Mouse (Mus musculus) lung, postnatal 0 days (tissue): Measurements from ENCODE around the gene Hand1. TPM values are rescaled to one million over a fixed set of nuclear protein-coding genes. Genes with fewer than 3 reads are reported as not detected.
A peak's percentile ranks its signal among the peaks of the same experiment; 100 is the strongest.

ENCODE experiments used
- ATAC-seq: fragments of 200-750 bp; cut with Nextera tagmentation; 2 replicates; pipeline ENCODE4 v1.8.0; 2017; ENCODE audit warnings: moderate library complexity
- DNase-seq: peaks from one replicate; pipeline ENCODE4 v3.0.0-alpha.2; 2016; ENCODE audit warnings: low spot score
- H3K27ac ChIP-seq: fragments of 300-500 bp; sonication (generic); 2 replicates; pipeline ENCODE4 v1.5.1; 2014; ENCODE audit warnings: antibody characterized with exemption, mild to moderate bottlenecking, low read length, mixed read lengths
- H3K27me3 ChIP-seq: fragments of 300-500 bp; sonication (generic); replicated peaks from 2 replicates; pipeline ENCODE4 v1.6.1; 2014; ENCODE audit warnings: low read length, mixed read lengths; ENCODE audit not compliant: insufficient read depth
- H3K36me3 ChIP-seq: fragments of 300-500 bp; sonication (generic); 2 replicates; pipeline ENCODE4 v1.6.1; 2014; ENCODE audit warnings: low read length, mixed read lengths; ENCODE audit not compliant: insufficient read depth
- H3K4me1 ChIP-seq: fragments of 300-500 bp; sonication (generic); 2 replicates; pipeline ENCODE4 v1.6.1; 2014; ENCODE audit warnings: antibody characterized with exemption, low read depth, low read length, mixed read lengths; ENCODE audit not compliant: insufficient read depth
- H3K4me2 ChIP-seq: fragments of 300-500 bp; sonication (generic); replicated peaks from 2 replicates; pipeline ENCODE4 v1.6.1; 2014; ENCODE audit warnings: low read depth, mild to moderate bottlenecking, low read length, moderate library complexity, mixed read lengths
- H3K4me3 ChIP-seq: fragments of 300-500 bp; sonication (generic); 2 replicates; pipeline ENCODE4 v1.5.1; 2014; ENCODE audit warnings: low read depth, low read length
- H3K9ac ChIP-seq: fragments of 300-500 bp; sonication (generic); replicated peaks from 2 replicates; pipeline ENCODE4 v1.6.1; 2014; ENCODE audit warnings: low read depth, mild to moderate bottlenecking
- H3K9me3 ChIP-seq: fragments of 300-500 bp; sonication (generic); 2 replicates; pipeline ENCODE4 v1.6.1; 2016; ENCODE audit warnings: low read length, mixed read lengths
- CTCF ChIP-seq: IDR thresholded peaks from 2 replicates; pipeline ENCODE4 v1.5.1; 2016; ENCODE audit warnings: antibody characterized with exemption, mild to moderate bottlenecking
- EP300 ChIP-seq: IDR thresholded peaks from 2 replicates; pipeline ENCODE4 v1.6.1; 2016; ENCODE audit warnings: antibody characterized with exemption, mild to moderate bottlenecking, control low read depth
- WGBS: fragments of 180-500 bp; shearing (Covaris S2); extraction: QIAGEN DNeasy Blood & Tissue Kit; methylation state at CpG from one replicate; pipeline ENCODE4 v1.1.7; 2014; 5-methylcytosine and 5-hydroxymethylcytosine counted together
- polyA plus RNA-seq: library from polyadenylated mRNA; unstranded; fragments of >200 nt; fragmentation: Nextera tagmentation; extraction: Ambion mirVana; gene quantifications from 2 replicates; pipeline ENCODE4 v1.2.1, GENCODE M21; 2015

Gene Hand1
- polyA plus RNA-seq, 1 experiment from 2014 or later: not detected

DNA sequence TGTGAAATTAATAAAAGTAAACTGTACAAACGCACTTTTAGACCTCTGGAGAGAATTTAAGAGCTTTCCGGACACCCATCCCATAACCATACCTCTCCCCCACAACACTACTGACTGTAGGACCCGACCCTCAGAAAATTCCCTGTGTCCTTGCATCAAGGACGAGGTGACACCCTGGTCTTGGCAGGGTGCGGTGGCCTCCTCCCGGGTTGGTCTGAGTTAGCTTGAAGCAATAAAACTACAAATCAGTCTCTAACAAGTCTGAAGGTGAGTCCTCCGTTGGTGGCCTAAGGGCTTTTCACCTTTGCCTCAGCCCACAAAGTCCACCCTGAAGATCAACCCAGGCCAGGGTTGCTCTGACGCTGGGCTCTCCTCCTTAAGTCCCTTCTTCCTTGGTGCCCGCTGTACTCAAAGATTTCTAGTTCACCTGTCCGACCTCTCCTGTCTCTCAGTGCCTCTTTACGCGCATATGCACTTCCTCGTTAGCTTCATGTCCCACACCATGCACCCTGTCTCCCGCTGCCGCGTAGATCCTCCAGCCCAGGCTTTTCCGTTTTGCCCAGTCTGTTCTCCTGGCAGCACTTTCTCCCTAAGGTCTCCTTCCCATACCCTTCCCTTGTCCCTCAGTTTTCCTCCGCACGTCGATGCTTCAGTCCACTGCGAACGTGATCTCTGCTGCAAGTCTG is 32.2 kb downstream of the Hand1 start:
- ATAC-seq: no peak
- DNase-seq: peak; percentile 33

DNA sequence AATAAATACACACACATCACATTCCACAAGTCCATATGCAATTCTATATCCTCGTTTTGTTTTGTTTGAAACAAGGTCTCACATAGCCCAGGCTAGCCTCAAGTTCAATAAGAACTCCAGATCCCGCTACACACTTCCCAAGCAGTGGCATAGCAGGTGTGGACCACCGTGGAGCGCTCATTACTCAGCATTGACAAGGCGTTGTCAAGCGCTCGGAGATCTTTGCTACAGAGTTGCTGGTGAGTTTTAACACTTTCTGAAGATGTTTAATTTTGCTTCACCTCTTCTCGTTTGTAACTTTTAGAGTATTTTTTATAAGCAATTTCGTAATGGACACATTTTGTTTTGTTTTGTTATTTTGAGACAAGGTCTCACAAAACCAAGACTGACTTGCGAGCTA is 33.2 kb downstream of the Hand1 start:
- H3K9me3 ChIP-seq: no peaks in the 10 kb centered on the region
- no peak overlapping the region for H3K27ac ChIP-seq
- H3K36me3 ChIP-seq: no peaks in the 10 kb centered on the region
- peaks cover 12% of the 10 kb centered on the region for H3K4me1 ChIP-seq
- TF ChIP-seq EP300 (no peak), CTCF (no peak)
- no peaks in the 10 kb centered on the region for H3K27me3 ChIP-seq
- no peak for ATAC-seq
- DNase-seq: no peak
- no peak overlapping the region for H3K9ac ChIP-seq
- H3K4me3 ChIP-seq: no peak overlapping the region
- H3K4me2 ChIP-seq: no peak overlapping the region
- WGBS: 72% methylated on average over 10 of the region's 10 CpGs

More for the DNA sequence above, 32.2 kb downstream of the Hand1 start:
- Histone ChIP-seq H3K27me3 (no peaks in the 10 kb centered on the region), H3K4me2 (peak overlapping the region; percentile 83), H3K9ac (peak overlapping the region; percentile 46), H3K9me3 (no peaks in the 10 kb centered on the region), H3K27ac (peak overlapping the region; percentile 75), H3K36me3 (no peaks in the 10 kb centered on the region), H3K4me3 (peak overlapping the region; percentile 72), H3K4me1 (peaks cover 12% of the 10 kb centered on the region)
- TF ChIP-seq EP300 (no peak), CTCF (no peak)
- 15% methylated on average over 22 of the region's 22 CpGs for WGBS

DNA sequence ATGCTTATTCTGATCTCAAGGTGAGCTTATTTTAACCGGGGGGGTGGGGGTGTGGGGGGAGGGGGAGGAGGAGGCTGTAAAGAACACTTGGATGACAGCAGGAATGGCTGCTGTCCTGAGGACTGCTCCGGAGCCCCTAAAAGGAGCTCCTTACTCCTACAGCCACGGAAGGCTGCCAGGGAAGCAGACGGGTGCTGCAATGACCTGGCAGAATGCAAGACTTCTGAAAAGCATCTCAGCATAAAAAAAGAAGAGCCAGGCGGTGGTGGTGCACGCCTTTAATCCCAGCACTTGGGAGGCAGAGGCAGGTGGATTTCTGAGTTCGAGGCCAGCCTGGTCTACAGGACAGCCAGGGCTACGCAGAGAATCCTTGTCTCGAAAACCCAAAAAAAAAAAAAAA is 34.8 kb downstream of the Hand1 start:
- Histone ChIP-seq H3K4me1 (peaks cover 10% of the 10 kb centered on the region), H3K9ac (no peak overlapping the region), H3K36me3 (no peaks in the 10 kb centered on the region), H3K9me3 (no peaks in the 10 kb centered on the region), H3K4me2 (no peak overlapping the region), H3K4me3 (no peak overlapping the region), H3K27me3 (no peaks in the 10 kb centered on the region), H3K27ac (no peak overlapping the region)
- 83% methylated on average over 9 of the region's 9 CpGs for WGBS
- DNase-seq: no peak
- TF ChIP-seq EP300 (no peak), CTCF (no peak)
- no peak for ATAC-seq

DNA sequence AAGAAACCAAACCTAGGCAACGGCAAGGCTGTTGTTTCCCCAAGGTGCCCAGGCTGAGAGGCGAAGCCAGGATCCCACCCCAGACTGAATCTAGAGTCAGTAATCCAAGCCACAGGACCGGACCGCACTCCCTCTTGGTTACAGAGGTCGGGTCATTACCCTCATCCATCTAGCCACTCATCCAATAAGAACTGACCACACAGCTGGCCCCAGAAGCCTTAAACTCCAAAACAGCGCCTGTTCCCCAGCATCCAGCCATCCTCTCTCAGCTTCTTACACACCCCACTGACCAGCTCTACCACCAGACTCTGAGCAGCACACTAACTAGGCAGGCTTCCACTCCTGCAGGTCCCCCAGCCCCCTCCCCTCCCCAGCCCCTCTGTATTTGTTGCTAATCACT is 37.5 kb downstream of the Hand1 start:
- Histone ChIP-seq H3K27ac (no peak overlapping the region), H3K9me3 (no peaks in the 10 kb centered on the region), H3K4me1 (no peaks in the 10 kb centered on the region), H3K4me2 (no peak overlapping the region), H3K9ac (no peak overlapping the region), H3K36me3 (no peaks in the 10 kb centered on the region), H3K4me3 (no peak overlapping the region), H3K27me3 (no peaks in the 10 kb centered on the region)
- TF ChIP-seq CTCF (no peak), EP300 (no peak)
- 43% methylated on average over 6 of the region's 6 CpGs for WGBS
- no peak for ATAC-seq
- DNase-seq: no peak

DNA sequence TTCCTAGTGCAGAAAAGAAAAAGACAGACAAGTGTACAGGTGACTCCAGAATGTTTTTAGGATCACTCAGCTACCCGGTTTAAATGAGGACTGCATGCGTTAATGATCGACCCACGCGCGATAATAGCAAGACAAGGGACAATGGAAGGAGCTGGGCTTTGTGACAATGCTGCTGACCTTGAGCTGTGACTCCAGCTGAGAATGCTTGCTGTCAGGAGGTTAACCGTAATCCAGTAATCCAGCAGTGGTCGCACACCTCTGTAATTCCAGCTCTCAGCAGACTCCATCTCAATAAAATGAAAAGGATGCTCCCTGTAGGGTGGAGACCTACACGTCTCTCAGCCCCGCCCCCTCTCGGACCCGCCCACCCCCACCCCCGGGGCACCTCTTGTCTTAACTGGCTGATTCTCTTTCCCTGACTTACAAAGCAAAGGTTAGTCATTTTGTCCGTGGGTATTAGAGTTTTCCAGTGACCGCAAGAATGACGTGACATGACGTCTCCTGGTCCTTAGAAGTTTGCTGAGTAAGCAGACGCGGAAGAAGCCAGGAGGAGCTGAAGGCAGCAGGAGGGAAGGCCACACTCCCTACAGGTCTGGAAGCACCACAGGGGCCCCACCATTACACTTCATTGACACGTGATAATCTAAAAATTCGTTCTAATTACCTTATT is 41.6 kb downstream of the Hand1 start:
- Histone ChIP-seq H3K4me3 (no peak overlapping the region), H3K4me1 (no peaks in the 10 kb centered on the region), H3K9ac (no peak overlapping the region), H3K9me3 (no peaks in the 10 kb centered on the region), H3K36me3 (no peaks in the 10 kb centered on the region), H3K4me2 (no peak overlapping the region), H3K27ac (no peak overlapping the region), H3K27me3 (no peaks in the 10 kb centered on the region)
- TF ChIP-seq CTCF (no peak), EP300 (no peak)
- ATAC-seq (no peak), DNase-seq (no peak)
- 28% methylated on average over 21 of the region's 21 CpGs for WGBS

DNA sequence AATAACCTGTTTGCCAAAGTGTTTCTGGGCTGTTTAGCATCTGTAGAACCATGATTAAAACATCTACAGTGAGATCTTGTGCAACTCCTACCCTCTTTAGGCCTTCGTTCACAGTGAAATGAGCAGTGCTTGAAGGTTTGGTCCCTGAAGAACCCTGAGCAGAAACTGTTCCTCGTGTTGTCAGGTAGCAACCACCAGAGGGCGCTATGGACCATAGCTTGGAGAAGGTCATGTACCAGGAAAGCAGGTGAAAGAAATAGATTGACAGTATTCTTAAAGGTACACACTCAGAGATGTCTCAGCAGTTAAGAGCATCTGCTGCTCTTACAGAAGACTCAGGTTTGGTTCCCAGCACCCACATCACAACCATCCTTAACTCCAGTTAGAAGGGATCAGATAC is 44.7 kb downstream of the Hand1 start:
- Histone ChIP-seq H3K36me3 (no peaks in the 10 kb centered on the region), H3K27me3 (no peaks in the 10 kb centered on the region), H3K4me2 (no peak overlapping the region), H3K9me3 (no peaks in the 10 kb centered on the region), H3K4me3 (no peak overlapping the region), H3K4me1 (no peaks in the 10 kb centered on the region), H3K9ac (no peak overlapping the region), H3K27ac (no peak overlapping the region)
- peak; percentile 48 for DNase-seq
- TF ChIP-seq EP300 (no peak), CTCF (peak; percentile 77)
- WGBS: 39% methylated on average over 3 of the region's 3 CpGs
- ATAC-seq: no peak
